Comparison of ENCODE assay signal across 8 mouse cellular contexts in genomic region chr13:28416231-28416630, GRCm38 (mm10).
A peak's percentile ranks its signal among the peaks of the same experiment; 100 is the strongest.
DNase-seq lines count a peak whose midpoint lies in the region; ATAC-seq lines count a peak whose summit lies in the region.

No protein-coding gene starts in this region.

- no peak overlapping the region for H3K9ac ChIP-seq in intestine, embryonic 15.5 days
- H3K9ac ChIP-seq in neural tube, embryonic 13.5 days: peak overlapping the region; percentile 76

- H3K36me3 ChIP-seq in intestine, embryonic 15.5 days: no peaks in the 10 kb centered on the region
- no peaks in the 10 kb centered on the region for H3K36me3 ChIP-seq in neural tube, embryonic 13.5 days

- H3K4me1 ChIP-seq in intestine, embryonic 15.5 days (replicated peaks): peaks cover 20% of the 10 kb centered on the region
- peaks cover 65% of the 10 kb centered on the region for H3K4me1 ChIP-seq in neural tube, embryonic 13.5 days (replicated peaks)

- peak; percentile 31; the same call in 1 of the 2 replicates for ATAC-seq in intestine, embryonic 15.5 days
- peak; percentile 90 for ATAC-seq in neural tube, embryonic 13.5 days (ENCODE audit: low read depth)

- 21% methylated on average over 6 of the region's 6 CpGs for WGBS in intestine, embryonic 15.5 days
- WGBS in neural tube, embryonic 13.5 days: 1% methylated on average over 6 of the region's 6 CpGs

- H3K9me3 ChIP-seq in intestine, embryonic 15.5 days: no peaks in the 10 kb centered on the region
- no peaks in the 10 kb centered on the region for H3K9me3 ChIP-seq in neural tube, embryonic 13.5 days

- H3K27me3 ChIP-seq in intestine, embryonic 15.5 days (replicated peaks): no peaks in the 10 kb centered on the region
- no peaks in the 10 kb centered on the region for H3K27me3 ChIP-seq in neural tube, embryonic 13.5 days

- peak; percentile 30 for DNase-seq in adrenal gland, adult 8-10 months
- DNase-seq in cerebellum, postnatal 14 days: peak; percentile 65 to 69
- DNase-seq in frontal cortex, postnatal 25 days (ENCODE audit: low spot score in 2 of 2): peak; percentile 9 to 43
- DNase-seq in left cerebral cortex, adult 8-10 months (ENCODE audit: low spot score in 2 of 2): peak; percentile 31 to 41
- DNase-seq in thymus, postnatal 25 days: peak; percentile 51
- no peak for DNase-seq in spleen, postnatal 4 days (ENCODE audit: low spot score in 2 of 2)

- peak overlapping the region; percentile 52; the same call in 1 of the 2 replicates for H3K4me2 ChIP-seq in intestine, embryonic 15.5 days (replicated peaks)
- peak overlapping the region; percentile 64 for H3K4me2 ChIP-seq in neural tube, embryonic 13.5 days

- H3K4me3 ChIP-seq in intestine, embryonic 15.5 days (replicated peaks): no peak overlapping the region
- peak overlapping the region; percentile 34 for H3K4me3 ChIP-seq in neural tube, embryonic 13.5 days

- peak overlapping the region; percentile 96 for H3K27ac ChIP-seq in intestine, embryonic 15.5 days
- peak overlapping the region; percentile 96 for H3K27ac ChIP-seq in neural tube, embryonic 13.5 days (replicated peaks)

Comparison
In these comparisons a context has a peak if more than half of its experiments do, and no peak if none do; other contexts are left out.
1. DNase-seq: peak in adrenal gland, adult 8-10 months (single experiment), cerebellum, postnatal 14 days (2 of 2), frontal cortex, postnatal 25 days (2 of 2), left cerebral cortex, adult 8-10 months (2 of 2) and thymus, postnatal 25 days (single experiment); none in spleen, postnatal 4 days (0 of 2).